Mouse (Mus musculus): ENCODE results near the gene Sec24d. TPM values are rescaled to one million over a fixed set of nuclear protein-coding genes. Genes with fewer than 3 reads are reported as not detected.
"Not testable (repeated sequence)": the region's sequence is repeated elsewhere in the genome, so short reads cannot be mapped to it uniquely, and the experiment has no call there.

The Sec24d gene
- polyA plus RNA-seq, 1 experiment: 3.4 TPM

DNA sequence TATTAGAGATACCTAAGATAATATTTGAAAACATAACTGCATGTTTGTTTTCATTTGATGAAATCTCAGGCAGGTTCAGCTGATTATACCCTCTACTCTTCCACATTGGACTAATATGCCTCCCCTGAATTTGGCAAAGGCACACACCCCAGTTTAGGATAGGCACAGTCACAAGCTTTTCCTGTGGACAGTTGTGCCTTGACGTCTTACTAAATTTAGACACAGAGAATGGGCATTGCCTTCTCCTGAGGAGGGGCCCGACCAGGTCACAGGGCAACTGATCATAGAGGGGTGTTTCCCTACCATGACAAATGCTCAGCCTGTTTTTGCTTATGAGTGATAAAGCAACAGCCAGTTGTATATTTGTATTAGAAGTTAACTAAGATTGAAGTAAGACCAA is 84.3 kb downstream of the Sec24d start:
- Histone ChIP-seq H3K4me3 (replicated peaks; ENCODE audit: control insufficient read depth, low read depth, low read length) (no peak overlapping the region), H3K4me1 (ENCODE audit: control insufficient read depth, insufficient read depth, low read length) (no peaks in the 10 kb centered on the region; the same call in none of the 2 replicates), H3K27ac (ENCODE audit: control insufficient read depth, insufficient read depth, low read depth, low read length, poor library complexity) (no peak overlapping the region)
- TF ChIP-seq POLR2A (IDR thresholded peaks at IDR 0.05; ENCODE audit: borderline replicate concordance, control insufficient read depth, low read depth, low read length) (no peak), CTCF (IDR thresholded peaks at IDR 0.05; ENCODE audit: control insufficient read depth, insufficient read depth, low read length) (no peak)
- 62% methylated on average over 2 of the region's 2 CpGs for WGBS

DNA sequence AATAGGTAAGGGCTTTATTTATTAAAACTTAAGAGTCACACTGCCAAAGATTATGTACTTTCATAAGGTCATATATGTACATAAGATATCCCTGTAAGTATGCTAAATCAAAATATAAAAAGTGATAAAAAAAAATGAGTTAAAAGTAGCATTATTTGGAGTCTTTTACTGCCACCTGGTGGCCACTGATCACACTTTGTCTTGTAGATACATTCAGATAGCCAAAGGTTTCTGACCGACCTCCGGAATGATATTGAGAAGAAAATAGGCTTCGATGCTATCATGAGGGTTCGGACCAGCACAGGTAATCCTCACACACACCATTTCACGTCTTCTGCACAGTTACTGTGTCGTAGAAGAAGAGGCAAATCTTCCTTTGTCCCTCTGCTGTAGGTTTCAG is 85.9 kb downstream of the Sec24d start:
- TF ChIP-seq POLR2A (IDR thresholded peaks at IDR 0.05; ENCODE audit: borderline replicate concordance, control insufficient read depth, low read depth, low read length): no peak
- TF ChIP-seq CTCF (IDR thresholded peaks at IDR 0.05; ENCODE audit: control insufficient read depth, insufficient read depth, low read length): no peak
- no peak overlapping the region for H3K4me3 ChIP-seq (replicated peaks; ENCODE audit: control insufficient read depth, low read depth, low read length)
- no peak overlapping the region for H3K27ac ChIP-seq (ENCODE audit: control insufficient read depth, insufficient read depth, low read depth, low read length, poor library complexity)
- WGBS: 61% methylated on average over 6 of the region's 6 CpGs
- no peaks in the 10 kb centered on the region; the same call in none of the 2 replicates for H3K4me1 ChIP-seq (ENCODE audit: control insufficient read depth, insufficient read depth, low read length)

- 88% methylated on average over 12 of the region's 12 CpGs for WGBS
- Histone ChIP-seq H3K4me3 (replicated peaks; ENCODE audit: control insufficient read depth, low read depth, low read length) (no peak overlapping the region), H3K4me1 (ENCODE audit: control insufficient read depth, insufficient read depth, low read length) (no peaks in the 10 kb centered on the region; the same call in none of the 2 replicates), H3K27ac (ENCODE audit: control insufficient read depth, insufficient read depth, low read depth, low read length, poor library complexity) (no peak overlapping the region)
- no peak for TF ChIP-seq POLR2A (IDR thresholded peaks at IDR 0.05; ENCODE audit: borderline replicate concordance, control insufficient read depth, low read depth, low read length)
- no peak for TF ChIP-seq CTCF (IDR thresholded peaks at IDR 0.05; ENCODE audit: control insufficient read depth, insufficient read depth, low read length)
Measured at GRCm38 (mm10) chr3:123353661-123354060, 86.4 kb downstream of the Sec24d start.

DNA sequence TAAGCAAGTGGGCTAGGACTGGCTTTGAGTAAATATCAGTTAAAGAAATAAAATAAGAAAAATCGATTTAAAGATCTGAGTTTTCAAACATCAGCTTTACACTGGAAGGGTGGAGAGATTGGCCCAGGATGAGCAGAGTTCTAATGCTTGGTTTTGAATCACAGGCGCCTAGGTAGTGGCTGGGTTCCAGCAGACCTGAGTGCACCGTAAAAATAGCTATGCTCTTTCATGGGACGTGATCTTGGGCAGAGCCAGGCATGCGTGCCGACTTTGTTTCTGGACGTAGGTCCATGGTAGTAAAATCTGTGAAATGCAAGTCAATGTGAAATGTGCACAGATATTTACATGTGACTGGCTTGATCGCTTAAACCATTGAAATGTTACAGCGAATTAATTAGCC is 87.1 kb downstream of the Sec24d start:
- TF ChIP-seq CTCF (IDR thresholded peaks at IDR 0.05; ENCODE audit: control insufficient read depth, insufficient read depth, low read length) (no peak), POLR2A (IDR thresholded peaks at IDR 0.05; ENCODE audit: borderline replicate concordance, control insufficient read depth, low read depth, low read length) (no peak)
- WGBS: 84% methylated on average over 9 of the region's 9 CpGs
- no peak overlapping the region for H3K4me3 ChIP-seq (replicated peaks; ENCODE audit: control insufficient read depth, low read depth, low read length)
- H3K4me1 ChIP-seq (ENCODE audit: control insufficient read depth, insufficient read depth, low read length): no peaks in the 10 kb centered on the region; the same call in none of the 2 replicates
- H3K27ac ChIP-seq (ENCODE audit: control insufficient read depth, insufficient read depth, low read depth, low read length, poor library complexity): no peak overlapping the region

- no peak overlapping the region for H3K27ac ChIP-seq (ENCODE audit: control insufficient read depth, insufficient read depth, low read depth, low read length, poor library complexity)
- no peaks in the 10 kb centered on the region for H3K4me1 ChIP-seq (ENCODE audit: control insufficient read depth, insufficient read depth, low read length)
- WGBS: 32% methylated on average over 4 of the region's 4 CpGs
- H3K4me3 ChIP-seq (replicated peaks; ENCODE audit: control insufficient read depth, low read depth, low read length): no peak overlapping the region
- TF ChIP-seq CTCF (IDR thresholded peaks at IDR 0.05; ENCODE audit: control insufficient read depth, insufficient read depth, low read length) (no peak), POLR2A (IDR thresholded peaks at IDR 0.05; ENCODE audit: borderline replicate concordance, control insufficient read depth, low read depth, low read length) (no peak)
Measured at GRCm38 (mm10) chr3:123356377-123356991, 89.2 kb downstream of the Sec24d start.

GRCm38 (mm10) chr3:123366820-123367219 is 99.6 kb downstream of the Sec24d start:
- not testable (repeated sequence) for H3K27ac ChIP-seq (ENCODE audit: control insufficient read depth, insufficient read depth, low read depth, low read length, poor library complexity); H3K4me3 ChIP-seq (replicated peaks; ENCODE audit: control insufficient read depth, low read depth, low read length); H3K4me1 ChIP-seq (ENCODE audit: control insufficient read depth, insufficient read depth, low read length)
- WGBS: 86% methylated on average over 2 of the region's 2 CpGs

- 92% methylated on average over 12 of the region's 12 CpGs for WGBS
- H3K4me1 ChIP-seq (ENCODE audit: control insufficient read depth, insufficient read depth, low read length): no peaks in the 10 kb centered on the region
- no peak overlapping the region for H3K4me3 ChIP-seq (replicated peaks; ENCODE audit: control insufficient read depth, low read depth, low read length)
- TF ChIP-seq POLR2A (IDR thresholded peaks at IDR 0.05; ENCODE audit: borderline replicate concordance, control insufficient read depth, low read depth, low read length) (no peak), CTCF (IDR thresholded peaks at IDR 0.05; ENCODE audit: control insufficient read depth, insufficient read depth, low read length) (no peak)
- no peak overlapping the region for H3K27ac ChIP-seq (ENCODE audit: control insufficient read depth, insufficient read depth, low read depth, low read length, poor library complexity)
Measured at GRCm38 (mm10) chr3:123369161-123369560, 101.9 kb downstream of the Sec24d start.

- WGBS: 87% methylated on average over 5 of the region's 5 CpGs
- H3K27ac ChIP-seq (ENCODE audit: control insufficient read depth, insufficient read depth, low read depth, low read length, poor library complexity): no peak overlapping the region
- no peak overlapping the region for H3K4me3 ChIP-seq (replicated peaks; ENCODE audit: control insufficient read depth, low read depth, low read length)
- no peaks in the 10 kb centered on the region for H3K4me1 ChIP-seq (ENCODE audit: control insufficient read depth, insufficient read depth, low read length)
- TF ChIP-seq CTCF (IDR thresholded peaks at IDR 0.05; ENCODE audit: control insufficient read depth, insufficient read depth, low read length): no peak
- TF ChIP-seq POLR2A (IDR thresholded peaks at IDR 0.05; ENCODE audit: borderline replicate concordance, control insufficient read depth, low read depth, low read length): no peak
Measured at GRCm38 (mm10) chr3:123370927-123371326, 103.7 kb downstream of the Sec24d start.

Measured in bone marrow, adult 2 months (tissue).